Comparison of ENCODE assay signal across 19 mouse cellular contexts in the genomic region with DNA sequence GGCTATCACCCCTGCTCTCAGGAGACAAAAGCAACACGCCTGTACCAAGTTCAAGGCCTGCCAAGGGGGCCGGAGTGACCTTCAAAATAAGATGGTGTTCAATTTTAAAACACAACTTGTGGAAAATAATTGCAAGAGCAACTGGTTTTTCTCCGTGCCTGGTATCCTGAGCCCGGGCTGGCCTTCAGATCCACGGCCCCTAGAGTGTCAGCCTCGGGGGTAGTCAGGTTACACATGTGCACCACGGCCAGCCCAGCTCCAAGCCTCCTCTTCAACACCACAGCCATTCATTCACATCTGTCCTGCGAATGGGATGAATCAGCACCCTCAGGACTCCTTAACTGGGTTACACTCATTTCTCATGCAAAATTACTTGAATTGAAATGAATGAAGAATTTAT.
"Had no signal": no experiment of that assay in that cellular context is flagged by ENCODE, and none has a peak within 500 bp of the region (broad histone marks: within the 10 kb centered on the region; RNA-seq: fewer than 3 reads in every experiment).

No protein-coding gene starts in this region.

- H3K4me2 ChIP-seq: lung, embryonic 14.5 days; midbrain, embryonic 12.5 days; neural tube, embryonic 13.5 days; neural tube, embryonic 15.5 days had no signal

- ATAC-seq: liver, postnatal 0 days; midbrain, embryonic 16.5 days had no signal

- H3K9ac ChIP-seq: liver, postnatal 0 days; lung, embryonic 14.5 days; midbrain, embryonic 12.5 days; neural tube, embryonic 13.5 days; neural tube, embryonic 15.5 days had no signal

- H3K4me3 ChIP-seq: midbrain, embryonic 10.5 days; midbrain, embryonic 12.5 days; myocyte; neural tube, embryonic 13.5 days; neural tube, embryonic 15.5 days had no signal

- H3K27ac ChIP-seq: midbrain, embryonic 10.5 days; midbrain, embryonic 12.5 days; neural tube, embryonic 13.5 days; neural tube, embryonic 15.5 days had no signal

- DNase-seq: liver, postnatal 0 days; lung, embryonic 14.5 days; lung, postnatal 10 days; lung, postnatal 4 days; midbrain, embryonic 14.5 days; retina, postnatal 1 day; right cerebral cortex, adult 18-20 months; right cerebral cortex, postnatal 25 days; right cerebral cortex, postnatal 4 days; spleen, adult 18-20 months; thymus, adult 2 months; thymus, postnatal 25 days; thymus, postnatal 4 days had no signal

- H3K4me1 ChIP-seq: midbrain, embryonic 12.5 days had no signal

- H3K27me3 ChIP-seq: midbrain, embryonic 12.5 days; neural tube, embryonic 13.5 days; neural tube, embryonic 15.5 days had no signal

- H3K9me3 ChIP-seq: midbrain, embryonic 12.5 days; neural tube, embryonic 13.5 days; neural tube, embryonic 15.5 days had no signal
